Mouse (Mus musculus): ENCODE measurements at regions not wholly inside any gene's neighbourhood (a gene's known extent, or its start where the extent isn't known, plus 50 kb on each side); places are given as distances from the start of the nearest gene placed in this dataset.

DNA sequence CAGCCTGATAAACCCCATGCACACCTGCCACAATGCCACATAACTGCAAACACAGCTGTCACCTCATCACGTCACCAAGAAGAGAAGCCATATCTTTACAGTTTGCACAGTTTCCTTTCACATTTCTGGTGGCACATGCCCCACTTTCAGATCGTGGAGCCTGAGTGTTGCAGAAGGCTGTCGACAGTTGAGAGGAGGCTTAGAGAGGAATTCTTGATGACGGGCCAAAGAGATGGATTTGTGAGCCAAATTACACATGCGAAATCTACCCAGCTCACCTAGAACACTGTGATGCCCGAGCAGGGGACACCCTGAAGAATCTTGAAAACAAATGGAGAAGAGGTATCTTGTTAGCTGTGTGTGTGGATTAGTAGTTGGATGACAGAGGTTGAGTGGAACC, 77.4 kb downstream of the Cmpk2 start:
- H3K4me1 ChIP-seq (ENCODE audit: control insufficient read depth, insufficient read depth, low read length) = 0 out of 2 replicates have a peak, but pooled peaks cover 6% of the 10 kb centered on the region
- H3K27ac ChIP-seq (ENCODE audit: low read length) = no peak overlapping the region
- no peak overlapping the region for H3K4me2 ChIP-seq (ENCODE audit: low read depth, low read length)
- H3K27me3 ChIP-seq (ENCODE audit: control insufficient read depth, insufficient read depth, low read length) = no peaks in the 10 kb centered on the region
- 63% methylated on average over 6 of the region's 6 CpGs for WGBS
- H3K9me3 ChIP-seq (replicated peaks; ENCODE audit: control insufficient read depth, low read length) = peaks cover 4% of the 10 kb centered on the region; the same call in 1 of the 2 replicates
- H3K9ac ChIP-seq (ENCODE audit: low read length) = no peak overlapping the region
- H3K4me3 ChIP-seq (replicated peaks; ENCODE audit: low read length) = no peak overlapping the region
- no peaks in the 10 kb centered on the region for H3K36me3 ChIP-seq (ENCODE audit: control insufficient read depth, insufficient read depth, low read length)
- no peak for ATAC-seq (ENCODE audit: insufficient read depth, low FRiP score)

DNA sequence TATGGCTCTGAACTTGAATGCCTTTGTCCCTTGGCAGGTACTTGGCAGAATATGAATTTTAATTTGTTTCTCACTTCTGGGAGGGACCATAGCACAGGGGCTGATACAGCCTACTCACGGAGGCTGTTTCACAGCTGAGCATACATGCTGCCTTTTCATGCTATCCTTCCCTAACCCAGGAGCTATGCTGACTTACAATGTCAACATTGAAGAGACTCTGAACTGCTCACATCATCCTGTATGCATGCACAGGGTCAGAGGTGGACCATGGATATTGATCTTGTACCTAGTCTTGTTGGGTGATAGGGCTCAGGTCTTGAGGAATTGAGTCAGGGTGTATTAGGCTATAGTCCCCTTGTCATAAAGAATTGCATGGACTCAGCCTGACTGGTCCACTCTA, 74.5 kb downstream of the Cmpk2 start:
- Histone ChIP-seq H3K27ac (ENCODE audit: low read length) (no peak overlapping the region), H3K27me3 (ENCODE audit: control insufficient read depth, insufficient read depth, low read length) (no peaks in the 10 kb centered on the region), H3K4me1 (ENCODE audit: control insufficient read depth, insufficient read depth, low read length) (0 out of 2 replicates have a peak, but pooled peaks cover 6% of the 10 kb centered on the region), H3K9me3 (replicated peaks; ENCODE audit: control insufficient read depth, low read length) (no peaks in the 10 kb centered on the region), H3K4me3 (replicated peaks; ENCODE audit: low read length) (no peak overlapping the region), H3K4me2 (ENCODE audit: low read depth, low read length) (no peak overlapping the region), H3K36me3 (ENCODE audit: control insufficient read depth, insufficient read depth, low read length) (no peaks in the 10 kb centered on the region), H3K9ac (ENCODE audit: low read length) (no peak overlapping the region)
- ATAC-seq (ENCODE audit: insufficient read depth, low FRiP score) = no peak
- WGBS = 64% methylated on average over 1 of the region's 1 CpGs

DNA sequence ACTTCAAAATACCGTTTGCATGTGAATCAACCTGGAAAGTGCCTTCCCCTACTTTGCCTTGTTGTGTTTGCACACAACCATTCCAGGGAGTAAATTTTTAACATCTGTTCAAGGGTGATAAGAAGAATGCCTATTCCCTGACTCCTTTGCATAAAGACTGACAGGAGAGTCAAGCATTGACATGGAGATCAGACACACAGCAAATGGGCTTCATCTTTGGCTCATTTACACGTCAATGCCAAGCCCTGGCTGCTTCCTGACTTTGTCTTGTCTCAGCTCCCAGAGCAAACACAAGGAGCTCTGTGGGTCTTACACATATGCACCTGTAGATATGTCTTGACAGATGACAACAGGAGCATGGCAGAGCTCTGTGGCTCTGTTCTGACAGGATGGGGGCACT, 73.4 kb downstream of the Cmpk2 start:
- H3K36me3 ChIP-seq (ENCODE audit: control insufficient read depth, insufficient read depth, low read length) = no peaks in the 10 kb centered on the region
- no peak overlapping the region for H3K27ac ChIP-seq (ENCODE audit: low read length)
- H3K9ac ChIP-seq (ENCODE audit: low read length) = no peak overlapping the region
- 54% methylated on average over 2 of the region's 2 CpGs for WGBS
- H3K27me3 ChIP-seq (ENCODE audit: control insufficient read depth, insufficient read depth, low read length) = no peaks in the 10 kb centered on the region
- no peak overlapping the region for H3K4me2 ChIP-seq (ENCODE audit: low read depth, low read length)
- 0 out of 2 replicates have a peak, but pooled peaks cover 3% of the 10 kb centered on the region for H3K4me1 ChIP-seq (ENCODE audit: control insufficient read depth, insufficient read depth, low read length)
- no peak for ATAC-seq (ENCODE audit: insufficient read depth, low FRiP score)
- H3K9me3 ChIP-seq (replicated peaks; ENCODE audit: control insufficient read depth, low read length) = no peaks in the 10 kb centered on the region
- H3K4me3 ChIP-seq (replicated peaks; ENCODE audit: low read length) = no peak overlapping the region

DNA sequence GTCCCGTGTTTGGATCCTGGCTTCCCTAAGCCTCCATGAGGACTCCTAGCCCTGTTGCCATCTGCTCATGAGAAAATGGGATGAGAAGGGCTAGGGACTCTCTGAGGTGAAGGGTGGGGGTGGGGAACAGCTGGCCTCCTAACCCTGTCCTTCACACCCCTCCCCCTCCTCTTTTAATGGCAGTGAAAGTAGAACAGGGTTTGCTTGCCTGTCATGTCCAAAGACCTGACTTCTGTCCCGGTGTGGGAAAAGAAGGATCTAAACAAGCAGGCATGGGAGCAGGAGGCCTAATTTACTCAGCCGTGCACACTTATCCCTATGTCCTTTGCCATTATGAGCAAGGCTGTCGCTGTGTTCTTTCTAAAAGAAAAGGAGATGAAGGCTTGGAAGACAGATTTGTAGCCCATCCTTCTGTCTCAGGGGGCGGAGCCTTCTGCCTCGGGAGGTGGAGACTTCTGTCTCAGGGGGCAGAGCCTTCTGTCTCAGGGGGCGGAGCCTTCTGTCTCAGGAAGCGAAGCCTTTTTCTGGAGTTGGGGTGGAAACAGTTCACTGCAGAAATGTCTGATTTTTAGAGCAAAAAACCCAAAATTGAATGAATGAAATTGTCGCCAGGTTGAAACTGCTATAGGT, 66.4 kb downstream of the Cmpk2 start:
- ATAC-seq (ENCODE audit: insufficient read depth, low FRiP score) = no peak
- 68% methylated on average over 9 of the region's 9 CpGs for WGBS
- H3K9me3 ChIP-seq (replicated peaks; ENCODE audit: control insufficient read depth, low read length) = no peaks in the 10 kb centered on the region

DNA sequence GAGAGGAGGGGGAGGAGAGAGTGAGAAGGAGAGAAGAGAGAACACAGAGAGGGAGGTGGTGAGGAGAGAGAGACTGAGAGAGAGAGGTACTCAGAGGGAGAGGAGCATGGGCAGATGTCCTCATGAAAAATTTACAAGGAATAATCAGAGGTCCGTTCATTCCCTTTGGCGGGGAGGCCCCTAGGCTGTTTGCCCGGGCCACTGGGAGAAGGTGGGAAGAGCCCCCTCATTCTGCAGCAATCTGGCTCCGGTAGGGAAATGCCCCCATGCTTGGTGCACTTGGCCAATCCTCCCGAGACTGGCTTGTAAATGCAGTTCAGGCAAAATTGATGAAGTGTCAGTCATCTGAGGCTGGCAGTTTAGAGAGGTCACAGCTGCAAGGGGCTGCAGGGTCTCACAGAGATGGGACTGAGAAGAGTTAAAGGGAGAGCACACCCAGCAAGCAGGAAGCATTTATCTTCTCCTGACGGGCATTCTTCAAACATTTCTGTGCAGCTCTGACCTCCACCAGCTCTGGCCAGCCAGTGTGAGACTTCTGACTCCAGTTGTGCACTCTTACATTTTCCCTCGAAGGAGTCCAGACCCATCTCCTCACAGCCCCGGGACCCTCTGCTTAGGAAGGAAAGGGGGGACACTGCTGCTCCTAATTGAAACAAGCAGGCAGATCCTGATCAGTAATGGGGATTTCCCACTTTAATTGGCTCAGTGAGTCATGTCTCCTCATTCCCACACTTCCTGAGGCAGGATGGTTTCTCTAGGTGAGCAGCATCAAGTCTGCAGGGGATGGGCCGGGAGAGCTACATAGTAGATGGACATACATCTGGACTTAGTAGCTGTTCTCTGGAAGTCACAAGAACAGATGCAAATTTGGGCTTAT, 65.5 kb downstream of the Cmpk2 start:
- Histone ChIP-seq H3K4me1 (ENCODE audit: control insufficient read depth, insufficient read depth, low read length) (peaks cover 6% of the 10 kb centered on the region; the same call in 1 of the 2 replicates), H3K9ac (ENCODE audit: low read length) (no peak overlapping the region), H3K36me3 (ENCODE audit: control insufficient read depth, insufficient read depth, low read length) (no peaks in the 10 kb centered on the region), H3K27me3 (ENCODE audit: control insufficient read depth, insufficient read depth, low read length) (no peaks in the 10 kb centered on the region), H3K9me3 (replicated peaks; ENCODE audit: control insufficient read depth, low read length) (no peaks in the 10 kb centered on the region), H3K4me2 (ENCODE audit: low read depth, low read length) (no peak overlapping the region), H3K27ac (ENCODE audit: low read length) (no peak overlapping the region), H3K4me3 (replicated peaks; ENCODE audit: low read length) (no peak overlapping the region)
- 19% methylated on average over 9 of the region's 9 CpGs for WGBS
- no peak for ATAC-seq (ENCODE audit: insufficient read depth, low FRiP score)

More for the DNA sequence above, 66.4 kb downstream of the Cmpk2 start:
- Histone ChIP-seq H3K36me3 (ENCODE audit: control insufficient read depth, insufficient read depth, low read length) (no peaks in the 10 kb centered on the region), H3K4me3 (replicated peaks; ENCODE audit: low read length) (no peak overlapping the region), H3K27ac (ENCODE audit: low read length) (no peak overlapping the region), H3K27me3 (ENCODE audit: control insufficient read depth, insufficient read depth, low read length) (no peaks in the 10 kb centered on the region), H3K4me2 (ENCODE audit: low read depth, low read length) (no peak overlapping the region), H3K9ac (ENCODE audit: low read length) (no peak overlapping the region), H3K4me1 (ENCODE audit: control insufficient read depth, insufficient read depth, low read length) (peaks cover 6% of the 10 kb centered on the region; the same call in 1 of the 2 replicates)

DNA sequence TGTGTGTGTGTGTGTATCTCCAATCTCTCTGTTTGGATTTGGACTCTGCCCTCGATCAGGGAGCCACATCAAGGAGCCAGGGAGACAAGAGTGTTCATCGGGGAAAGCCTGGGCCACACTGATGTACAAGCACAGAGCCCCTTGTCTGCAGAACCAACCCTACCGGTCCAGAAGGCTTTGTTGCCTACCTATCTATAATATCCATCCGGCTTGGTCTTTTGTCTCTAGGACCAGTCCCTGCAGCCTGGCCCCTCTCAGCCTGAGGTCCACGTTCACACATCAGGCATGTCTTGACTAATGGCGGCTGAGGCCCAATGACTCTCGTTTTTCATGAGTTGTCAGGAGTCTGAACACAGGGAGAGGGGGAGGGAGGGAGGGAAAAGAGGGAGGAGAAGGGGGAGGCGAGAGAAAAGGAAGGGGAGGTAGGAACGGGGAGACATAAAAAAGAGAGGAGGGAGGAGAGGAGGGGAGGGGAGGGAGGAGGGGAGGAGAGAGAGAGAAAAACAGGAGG, 64.7 kb downstream of the Cmpk2 start:
- Histone ChIP-seq H3K36me3 (ENCODE audit: control insufficient read depth, insufficient read depth, low read length) (no peaks in the 10 kb centered on the region), H3K4me3 (replicated peaks; ENCODE audit: low read length) (no peak overlapping the region), H3K27ac (ENCODE audit: low read length) (no peak overlapping the region), H3K4me1 (ENCODE audit: control insufficient read depth, insufficient read depth, low read length) (peaks cover 6% of the 10 kb centered on the region; the same call in 1 of the 2 replicates), H3K4me2 (ENCODE audit: low read depth, low read length) (no peak overlapping the region), H3K27me3 (ENCODE audit: control insufficient read depth, insufficient read depth, low read length) (no peaks in the 10 kb centered on the region), H3K9ac (ENCODE audit: low read length) (no peak overlapping the region), H3K9me3 (replicated peaks; ENCODE audit: control insufficient read depth, low read length) (no peaks in the 10 kb centered on the region)
- 27% methylated on average over 9 of the region's 9 CpGs for WGBS
- no peak for ATAC-seq (ENCODE audit: insufficient read depth, low FRiP score)

DNA sequence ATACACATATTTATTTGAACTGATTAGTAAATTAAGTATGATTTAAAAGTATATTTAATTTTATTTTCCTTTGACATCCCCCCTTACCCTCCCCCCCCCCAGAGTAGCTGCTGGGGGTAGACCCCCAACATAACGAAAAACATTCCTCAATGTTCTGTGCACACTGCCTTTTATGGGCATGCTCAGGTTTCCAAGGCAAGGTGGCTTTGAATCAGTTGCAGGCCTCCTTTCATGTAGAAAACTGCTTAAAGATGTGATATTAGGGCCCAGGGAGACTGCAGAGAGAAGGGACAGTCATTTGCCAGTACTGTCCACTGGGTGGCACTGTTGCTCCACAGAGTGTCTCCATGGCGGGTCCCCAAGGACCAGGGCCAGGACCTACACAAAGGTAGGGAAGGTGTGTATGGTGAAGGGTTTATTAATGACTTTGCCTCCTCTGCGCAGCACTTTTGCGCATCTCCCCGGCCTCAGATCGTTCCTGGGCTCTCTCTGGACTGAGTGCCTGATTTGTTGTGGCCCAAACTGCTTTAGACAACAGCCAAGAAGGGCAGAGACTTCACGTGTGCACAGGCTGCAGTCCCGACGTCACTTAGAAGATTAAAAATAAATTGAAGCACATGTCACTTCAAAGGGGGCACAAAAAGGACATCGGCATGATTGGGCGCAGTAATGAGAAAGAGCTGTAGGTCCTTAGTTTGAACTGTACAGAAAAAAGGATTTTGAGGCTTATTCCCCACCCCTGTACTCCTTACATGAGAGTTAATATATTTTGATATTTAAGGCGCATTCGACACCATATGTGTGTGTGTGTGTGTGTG, 64.0 kb downstream of the Cmpk2 start:
- Histone ChIP-seq H3K4me1 (ENCODE audit: control insufficient read depth, insufficient read depth, low read length) (peaks cover 6% of the 10 kb centered on the region; the same call in 1 of the 2 replicates), H3K27me3 (ENCODE audit: control insufficient read depth, insufficient read depth, low read length) (no peaks in the 10 kb centered on the region), H3K27ac (ENCODE audit: low read length) (no peak overlapping the region), H3K4me3 (replicated peaks; ENCODE audit: low read length) (no peak overlapping the region), H3K9me3 (replicated peaks; ENCODE audit: control insufficient read depth, low read length) (no peaks in the 10 kb centered on the region), H3K36me3 (ENCODE audit: control insufficient read depth, insufficient read depth, low read length) (no peaks in the 10 kb centered on the region), H3K4me2 (ENCODE audit: low read depth, low read length) (peak overlapping the region; percentile 20; the same call in 1 of the 2 replicates), H3K9ac (ENCODE audit: low read length) (no peak overlapping the region)
- WGBS = 30% methylated on average over 13 of the region's 13 CpGs
- peak; percentile 69; the same call in 1 of the 2 replicates for ATAC-seq (ENCODE audit: insufficient read depth, low FRiP score)

DNA sequence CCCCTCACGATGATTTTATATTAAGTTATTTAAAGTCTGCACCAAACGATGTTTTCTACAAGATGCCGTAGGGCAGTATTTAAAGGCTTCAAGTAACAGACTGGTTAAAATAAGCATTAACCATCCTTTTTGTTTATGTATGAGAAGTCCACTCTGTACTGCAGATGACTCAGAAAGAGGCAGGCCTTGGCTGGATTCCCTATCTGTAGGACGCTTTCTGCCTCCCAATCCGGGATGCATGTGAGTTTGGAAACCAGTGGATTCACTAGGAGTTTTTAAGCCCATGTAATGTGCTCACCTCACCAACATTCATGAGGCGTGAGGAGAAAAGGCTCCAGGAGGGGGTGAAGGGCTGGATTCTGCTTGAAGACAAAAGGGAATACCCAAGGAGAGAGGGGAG, 63.1 kb downstream of the Cmpk2 start:
- 64% methylated on average over 6 of the region's 6 CpGs for WGBS
- no peak overlapping the region for H3K4me3 ChIP-seq (replicated peaks; ENCODE audit: low read length)
- H3K4me1 ChIP-seq (ENCODE audit: control insufficient read depth, insufficient read depth, low read length) = peaks cover 6% of the 10 kb centered on the region; the same call in 1 of the 2 replicates
- ATAC-seq (ENCODE audit: insufficient read depth, low FRiP score) = no peak
- H3K27ac ChIP-seq (ENCODE audit: low read length) = no peak overlapping the region
- H3K9ac ChIP-seq (ENCODE audit: low read length) = no peak overlapping the region
- H3K4me2 ChIP-seq (ENCODE audit: low read depth, low read length) = no peak overlapping the region
- H3K27me3 ChIP-seq (ENCODE audit: control insufficient read depth, insufficient read depth, low read length) = no peaks in the 10 kb centered on the region
- H3K36me3 ChIP-seq (ENCODE audit: control insufficient read depth, insufficient read depth, low read length) = no peaks in the 10 kb centered on the region
- no peaks in the 10 kb centered on the region for H3K9me3 ChIP-seq (replicated peaks; ENCODE audit: control insufficient read depth, low read length)
